Comparison of ENCODE assay signal across 19 mouse cellular contexts in the genomic region with DNA sequence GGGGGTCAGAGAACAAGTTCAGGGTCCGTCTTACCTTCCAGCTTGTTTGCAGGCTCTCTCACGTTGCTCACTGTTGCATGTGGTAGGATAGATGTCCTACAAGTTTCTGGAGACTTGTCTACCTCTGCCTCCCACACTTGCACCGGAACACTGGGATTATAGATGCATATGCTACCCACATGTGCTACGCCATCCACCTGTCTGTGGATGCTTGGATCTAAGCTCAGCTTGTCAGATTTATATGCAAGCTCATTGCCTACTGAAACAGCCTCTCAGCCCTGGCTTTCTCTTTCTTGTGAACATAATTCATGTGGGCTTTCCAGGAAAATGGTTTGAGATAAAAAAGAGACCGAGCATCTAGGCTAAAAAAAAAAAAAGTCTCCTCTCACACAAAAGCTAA.
DNase-seq lines count a peak whose midpoint lies in the region; ATAC-seq and TF ChIP-seq lines count a peak whose summit lies in the region.
"Had no signal": no experiment of that assay in that cellular context is flagged by ENCODE, and none has a peak within 500 bp of the region (broad histone marks: within the 10 kb centered on the region; RNA-seq: fewer than 3 reads in every experiment).

No protein-coding gene starts in this region.

- H3K27me3 ChIP-seq in kidney, postnatal 0 days (ENCODE audit: insufficient read depth, low read length): no peaks in the 10 kb centered on the region
- H3K27me3 ChIP-seq: forebrain, embryonic 12.5 days; heart, embryonic 15.5 days; liver, embryonic 15.5 days had no signal

- H3K4me3 ChIP-seq in kidney, postnatal 0 days (replicated peaks; ENCODE audit: low read depth, low read length): no peak overlapping the region
- H3K4me3 ChIP-seq: forebrain, embryonic 12.5 days; heart, adult 2 months; heart, embryonic 15.5 days; hindbrain, embryonic 10.5 days; liver, embryonic 15.5 days had no signal

- no peak overlapping the region for H3K27ac ChIP-seq in kidney, postnatal 0 days
- H3K27ac ChIP-seq: forebrain, embryonic 12.5 days; heart, adult 2 months; heart, embryonic 15.5 days; hindbrain, embryonic 10.5 days; liver, embryonic 15.5 days had no signal

- 37% methylated on average over 5 of the region's 5 CpGs for WGBS in kidney, postnatal 0 days

- TF ChIP-seq CTCF in kidney, postnatal 0 days (IDR thresholded peaks at IDR 0.05; ENCODE audit: low read depth): no peak

- ATAC-seq in kidney, postnatal 0 days (replicated peaks; ENCODE audit: low FRiP score, low read depth): no peak
- ATAC-seq: lung, postnatal 0 days had no signal

- H3K4me1 ChIP-seq in kidney, postnatal 0 days (replicated peaks; ENCODE audit: insufficient read depth, low read length): no peaks in the 10 kb centered on the region
- H3K4me1 ChIP-seq: forebrain, embryonic 12.5 days; heart, embryonic 15.5 days; hindbrain, embryonic 10.5 days; liver, embryonic 15.5 days had no signal

- H3K9ac ChIP-seq in kidney, postnatal 0 days (ENCODE audit: low read depth, low read length): no peak overlapping the region
- H3K9ac ChIP-seq: forebrain, embryonic 12.5 days; heart, embryonic 15.5 days; liver, embryonic 15.5 days had no signal

- no peaks in the 10 kb centered on the region for H3K9me3 ChIP-seq in kidney, postnatal 0 days (replicated peaks; ENCODE audit: low read length)
- H3K9me3 ChIP-seq: forebrain, embryonic 12.5 days; heart, embryonic 15.5 days; hindbrain, embryonic 10.5 days; liver, embryonic 15.5 days had no signal

- DNase-seq in kidney, postnatal 0 days (ENCODE audit: low spot score): peak; percentile 60
- DNase-seq in kidney, postnatal 14 days: no peak
- peak; percentile 3 to 10 for DNase-seq in frontal cortex, postnatal 14 days (ENCODE audit: low spot score in 2 of 2)
- peak; percentile 20 to 68 for DNase-seq in left cerebral cortex, adult 9 months (ENCODE audit: low spot score in 2 of 2)
- peak; percentile 54 for DNase-seq in right cerebral cortex, postnatal 25 days
- no peak for DNase-seq in urinary bladder, postnatal 10 days (ENCODE audit: low spot score)
- no peak for DNase-seq in c-Kit-positive CD71-positive TER-119-positive erythroid progenitor cells, embryonic 14.5 days (ENCODE audit: low spot score)
- DNase-seq: adrenal gland, postnatal 36 days; B cell, adult 2 months; cerebellum, postnatal 14 days; gastrocnemius, postnatal 14 days; heart, adult 2 months; kidney, adult 8-10 months; thymus, postnatal 4 days had no signal

- no peaks in the 10 kb centered on the region for H3K36me3 ChIP-seq in kidney, postnatal 0 days (ENCODE audit: insufficient read depth, low read length)
- H3K36me3 ChIP-seq: forebrain, embryonic 12.5 days; heart, embryonic 15.5 days; hindbrain, embryonic 10.5 days; liver, embryonic 15.5 days had no signal

- no peak overlapping the region for H3K4me2 ChIP-seq in kidney, postnatal 0 days (ENCODE audit: low read length)
- H3K4me2 ChIP-seq: forebrain, embryonic 12.5 days; heart, embryonic 15.5 days; liver, embryonic 15.5 days had no signal

Comparison
In these comparisons a context has a peak if more than half of its experiments do, and no peak if none do; other contexts are left out.
1. DNase-seq: peak in kidney, postnatal 0 days (single experiment), frontal cortex, postnatal 14 days (2 of 2), left cerebral cortex, adult 9 months (2 of 2) and right cerebral cortex, postnatal 25 days (single experiment); none in kidney, postnatal 14 days (single experiment), urinary bladder, postnatal 10 days (single experiment) and c-Kit-positive CD71-positive TER-119-positive erythroid progenitor cells, embryonic 14.5 days (single experiment).